Mouse (Mus musculus) frontal cortex, postnatal 10 days (tissue): ENCODE data around the gene Gm28897.
"Not testable (repeated sequence)": the region's sequence is repeated elsewhere in the genome, so short reads cannot be mapped to it uniquely, and the experiment has no call there.

ENCODE experiments used
- DNase-seq, 2 experiments: peaks; one replicate each; pipeline ENCODE4 v3.0.0; 2022; ENCODE audit warnings: low spot score in 2 of 2, mixed read lengths in 1 of 2

Gm28897 gene

GRCm38 (mm10) chrY:80926695-80927094, at the start of gene Gm28897:
Gm28897 (plus strand) TSS chrY:80926995.
- DNase-seq: not testable (repeated sequence)
